Mouse (Mus musculus): Measurements from ENCODE around the gene Cyb5r1. TPM values are rescaled to one million over a fixed set of nuclear protein-coding genes. Genes with fewer than 3 reads are reported as not detected.

The Cyb5r1 gene
- polyA plus RNA-seq (2015; fragmentation: Nextera tagmentation; extraction: Ambion mirVana): 19.4 and 21.7 TPM in 2 replicates

DNA sequence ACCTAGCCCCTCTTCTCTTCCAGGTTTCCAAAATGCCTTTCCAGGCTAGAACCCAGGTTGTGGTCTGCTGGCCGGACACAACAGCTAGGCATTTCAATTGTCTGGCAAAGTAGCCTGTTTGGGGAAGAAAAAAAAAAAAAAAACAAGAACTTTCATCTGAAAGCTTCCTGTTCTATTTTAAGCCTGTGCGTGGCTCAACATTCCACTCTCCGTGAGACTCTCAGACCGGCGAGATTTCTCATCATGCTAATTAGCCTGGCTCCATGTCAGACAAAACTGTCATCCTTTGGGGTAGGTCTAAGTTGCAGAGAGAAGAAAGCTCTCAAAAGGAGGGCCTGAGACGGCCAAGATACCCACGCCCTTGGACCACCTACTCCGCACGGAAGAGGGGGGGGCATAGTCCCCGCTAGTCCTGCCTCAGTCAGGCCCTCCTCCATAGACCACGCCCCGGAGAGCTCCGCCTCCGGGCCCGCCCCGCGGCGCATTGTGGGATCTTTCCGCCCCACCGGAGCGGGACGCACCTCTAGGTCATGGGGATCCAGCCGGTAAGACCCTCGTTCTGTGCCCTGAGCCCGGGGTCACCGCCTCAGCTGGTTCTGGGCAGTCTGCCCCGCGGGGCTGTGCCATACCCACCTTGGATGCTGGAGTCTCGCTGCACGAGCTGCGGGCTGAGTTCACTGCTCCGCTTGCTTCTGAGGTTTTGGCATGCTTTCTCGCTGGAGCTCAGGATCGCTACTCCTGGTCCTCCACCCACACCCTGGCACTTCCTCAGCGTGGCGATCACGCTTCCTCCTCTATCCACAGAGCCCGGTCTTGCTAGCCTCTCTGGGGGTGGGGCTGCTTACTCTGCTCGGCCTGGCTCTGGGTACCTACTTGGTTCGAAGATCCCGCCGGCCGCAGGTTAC lies at the start of gene Cyb5r1:
Cyb5r1 (plus strand) TSS at position 51 of the 905 bp plus-strand sequence.
- Histone ChIP-seq H3K36me3 (peaks cover 9% of the 10 kb centered on the region; the same call in 1 of the 2 replicates), H3K27ac (replicated peaks) (no peak within 1 kb of the TSS), H3K27me3 (no peaks in the 10 kb centered on the region), H3K4me1 (peaks cover 7% of the 10 kb centered on the region), H3K4me2 (replicated peaks) (peak within 1 kb of the TSS; percentile 83), H3K4me3 (peak within 1 kb of the TSS; percentile 77), H3K9ac (replicated peaks) (peak within 1 kb of the TSS; percentile 66), H3K9me3 (no peaks in the 10 kb centered on the region)
- ATAC-seq (replicated peaks): peak; percentile 98
- under 1% methylated on average over 43 of the region's 43 CpGs for WGBS

DNA sequence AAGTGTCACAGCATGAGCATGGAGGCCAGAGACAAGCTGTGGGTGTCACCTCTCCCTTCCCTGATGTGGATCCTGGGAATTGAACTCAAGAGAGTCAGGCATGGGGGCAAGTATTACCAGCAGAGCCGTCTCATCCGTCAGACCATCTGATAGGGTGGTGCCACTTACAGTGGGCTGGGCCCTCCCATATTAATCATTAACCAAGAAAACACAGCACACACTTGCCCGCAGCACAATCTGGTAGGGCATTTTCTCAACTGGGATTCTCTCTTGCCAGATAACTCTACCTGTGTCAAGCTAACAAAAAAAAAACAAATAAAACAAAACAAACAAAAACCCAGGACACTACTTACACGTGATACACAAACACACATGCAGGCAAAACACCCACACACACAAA lies 47.9 kb upstream of the Cyb5r1 start:
- Histone ChIP-seq H3K9ac (replicated peaks) (no peak overlapping the region), H3K36me3 (peaks cover 69% of the 10 kb centered on the region), H3K9me3 (no peaks in the 10 kb centered on the region), H3K4me1 (peaks cover 22% of the 10 kb centered on the region), H3K27ac (replicated peaks) (no peak overlapping the region), H3K4me3 (no peak overlapping the region), H3K4me2 (replicated peaks) (no peak overlapping the region), H3K27me3 (no peaks in the 10 kb centered on the region)
- WGBS: 90% methylated on average over 4 of the region's 4 CpGs
- ATAC-seq (replicated peaks): no peak

DNA sequence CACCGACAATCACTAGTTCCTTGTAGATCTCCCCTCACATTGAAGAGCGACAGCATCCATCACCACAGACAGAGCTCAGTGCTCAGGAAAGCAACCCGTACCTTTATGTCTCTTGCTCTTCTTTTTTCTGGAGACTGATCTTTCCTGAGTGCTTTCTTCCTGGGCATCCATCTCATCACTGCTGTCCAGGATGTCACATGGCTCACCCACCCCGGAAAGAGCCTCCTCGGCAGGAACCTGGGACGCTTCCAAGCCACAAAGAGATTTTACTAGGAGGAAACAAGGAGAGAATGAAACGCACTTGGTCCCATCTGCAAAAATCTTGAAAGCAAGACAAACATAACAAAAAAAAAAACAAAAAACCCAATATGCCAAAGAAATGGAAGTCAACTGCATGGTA lies 44.7 kb upstream of the Cyb5r1 start:
- H3K4me1 ChIP-seq: peaks cover 24% of the 10 kb centered on the region
- H3K4me3 ChIP-seq: peak overlapping the region; percentile 62
- peak overlapping the region; percentile 86 for H3K4me2 ChIP-seq (replicated peaks)
- no peak for ATAC-seq (replicated peaks)
- H3K9me3 ChIP-seq: no peaks in the 10 kb centered on the region
- H3K36me3 ChIP-seq: peaks cover 38% of the 10 kb centered on the region
- WGBS: 81% methylated on average over 7 of the region's 7 CpGs
- H3K27ac ChIP-seq (replicated peaks): no peak overlapping the region
- H3K9ac ChIP-seq (replicated peaks): peak overlapping the region; percentile 93
- no peaks in the 10 kb centered on the region for H3K27me3 ChIP-seq

DNA sequence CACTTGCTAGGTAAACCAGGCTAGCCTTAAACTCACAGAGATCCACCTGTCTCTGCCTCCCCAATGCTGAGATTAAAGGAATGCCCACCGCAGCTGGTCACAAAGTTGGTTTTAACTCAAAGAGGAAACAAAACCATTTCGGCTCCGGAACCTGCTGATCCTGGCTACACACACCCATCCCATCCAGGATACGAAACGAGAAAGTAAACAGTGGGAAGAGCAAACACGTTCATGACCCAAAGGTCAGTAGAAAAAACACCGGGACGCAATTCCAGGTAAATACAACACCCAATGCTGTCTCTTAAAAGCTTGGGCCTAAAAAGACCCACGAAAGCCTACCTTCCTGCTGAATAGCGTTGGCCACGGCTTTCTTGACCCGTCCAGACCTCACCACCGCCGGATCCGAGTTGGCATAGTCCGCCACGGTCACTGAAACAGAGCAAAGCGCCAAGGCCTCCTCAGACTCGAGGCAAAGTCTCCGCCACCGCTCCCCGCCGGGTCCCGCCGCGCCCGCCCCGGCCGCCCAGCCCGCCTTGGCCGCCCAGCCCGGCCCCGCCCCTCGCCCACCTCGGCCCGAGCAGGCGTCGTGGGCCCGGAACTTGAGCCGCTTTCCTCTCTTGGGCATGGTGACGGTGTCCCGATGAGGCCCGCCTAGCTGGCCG lies 44.0 kb upstream of the Cyb5r1 start:
- Histone ChIP-seq H3K9me3 (no peaks in the 10 kb centered on the region), H3K36me3 (peaks cover 31% of the 10 kb centered on the region), H3K4me2 (replicated peaks) (peak overlapping the region; percentile 86), H3K27me3 (no peaks in the 10 kb centered on the region), H3K4me3 (peak overlapping the region; percentile 62), H3K4me1 (peaks cover 24% of the 10 kb centered on the region), H3K27ac (replicated peaks) (peak overlapping the region; percentile 67), H3K9ac (replicated peaks) (peak overlapping the region; percentile 93)
- WGBS: 2% methylated on average over 43 of the region's 44 CpGs
- ATAC-seq (replicated peaks): no peak; the same call in 1 of the 2 replicates

DNA sequence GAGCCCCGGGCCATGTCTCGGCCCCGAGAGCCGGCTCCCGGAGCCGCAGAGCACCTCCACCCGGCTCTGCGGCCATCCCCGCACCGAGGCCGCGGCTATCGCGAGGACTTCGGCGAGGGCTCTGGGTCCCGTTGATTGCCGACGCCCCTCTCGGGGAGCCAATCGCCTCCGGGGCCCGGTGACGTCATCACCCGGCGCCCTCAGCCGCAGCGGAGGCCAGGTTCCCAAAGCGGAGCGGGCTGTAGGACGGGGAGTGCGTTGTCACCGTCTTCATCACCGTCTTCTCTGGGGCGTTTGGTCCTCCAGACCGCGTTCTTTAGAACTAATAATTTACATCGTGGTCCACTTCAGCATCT lies 43.5 kb upstream of the Cyb5r1 start, which contains the start of gene Tmem183a:
Tmem183a (minus strand) TSS at position 123 of the 356 bp plus-strand sequence.
- Histone ChIP-seq H3K36me3 (peaks cover 30% of the 10 kb centered on the region), H3K4me3 (peak within 1 kb of the TSS; percentile 62), H3K4me1 (peaks cover 24% of the 10 kb centered on the region), H3K27me3 (no peaks in the 10 kb centered on the region), H3K27ac (replicated peaks) (peak within 1 kb of the TSS; percentile 67), H3K4me2 (replicated peaks) (peak within 1 kb of the TSS; percentile 86), H3K9me3 (no peaks in the 10 kb centered on the region), H3K9ac (replicated peaks) (peak within 1 kb of the TSS; percentile 93)
- WGBS: under 1% methylated on average over 37 of the region's 38 CpGs
- ATAC-seq (replicated peaks): peak; percentile 98

DNA sequence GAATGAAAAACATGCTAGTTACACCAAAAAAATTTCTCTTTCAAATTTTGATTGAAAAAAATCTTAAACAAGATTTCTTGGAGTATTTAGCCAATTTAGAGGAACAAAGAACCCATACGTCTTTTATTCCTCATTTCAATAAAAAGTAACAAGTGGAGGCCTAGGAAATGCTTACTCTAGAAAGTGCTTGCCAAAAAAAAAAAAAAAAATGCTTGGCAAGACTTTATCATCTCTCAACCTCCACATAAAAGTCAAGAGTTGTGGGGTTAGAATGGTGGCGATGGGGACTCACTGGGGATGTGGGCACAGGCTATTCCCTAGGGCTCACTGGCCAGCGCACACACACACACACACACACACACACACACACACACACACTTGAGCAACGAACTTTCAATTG lies 42.2 kb upstream of the Cyb5r1 start:
- Histone ChIP-seq H3K4me1 (peaks cover 24% of the 10 kb centered on the region), H3K9me3 (no peaks in the 10 kb centered on the region), H3K27ac (replicated peaks) (no peak overlapping the region), H3K27me3 (no peaks in the 10 kb centered on the region), H3K9ac (replicated peaks) (no peak overlapping the region), H3K36me3 (peaks cover 20% of the 10 kb centered on the region), H3K4me2 (replicated peaks) (no peak overlapping the region), H3K4me3 (no peak overlapping the region)
- ATAC-seq (replicated peaks): no peak
- WGBS: 77% methylated on average over 4 of the region's 4 CpGs

DNA sequence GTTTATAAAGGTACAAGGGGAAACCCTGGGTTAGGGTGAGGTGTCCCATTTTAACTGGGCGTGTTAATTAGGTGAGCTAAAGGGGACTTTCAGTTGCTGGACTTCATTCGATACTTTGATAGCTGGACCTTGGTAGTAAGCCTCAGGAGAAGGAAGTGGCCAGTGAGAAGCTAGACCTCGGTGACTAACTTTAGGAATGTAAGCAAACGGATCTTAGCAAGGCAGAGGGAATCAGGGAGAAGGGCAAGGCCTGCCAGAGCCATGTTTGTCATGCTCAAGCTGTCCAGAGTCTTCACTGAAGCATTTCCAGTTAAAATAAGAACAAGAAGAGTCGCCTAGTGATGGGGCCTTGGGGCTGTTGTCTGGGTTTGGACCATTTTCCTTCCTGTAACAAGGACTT lies 39.9 kb upstream of the Cyb5r1 start:
- Histone ChIP-seq H3K9ac (replicated peaks) (no peak overlapping the region), H3K27ac (replicated peaks) (no peak overlapping the region), H3K4me3 (no peak overlapping the region), H3K4me1 (peaks cover 13% of the 10 kb centered on the region), H3K4me2 (replicated peaks) (no peak overlapping the region), H3K27me3 (no peaks in the 10 kb centered on the region), H3K36me3 (0 out of 2 replicates have a peak, but pooled peaks cover under 1% of the 10 kb centered on the region), H3K9me3 (no peaks in the 10 kb centered on the region)
- 64% methylated on average over 5 of the region's 5 CpGs for WGBS
- ATAC-seq (replicated peaks): no peak

DNA sequence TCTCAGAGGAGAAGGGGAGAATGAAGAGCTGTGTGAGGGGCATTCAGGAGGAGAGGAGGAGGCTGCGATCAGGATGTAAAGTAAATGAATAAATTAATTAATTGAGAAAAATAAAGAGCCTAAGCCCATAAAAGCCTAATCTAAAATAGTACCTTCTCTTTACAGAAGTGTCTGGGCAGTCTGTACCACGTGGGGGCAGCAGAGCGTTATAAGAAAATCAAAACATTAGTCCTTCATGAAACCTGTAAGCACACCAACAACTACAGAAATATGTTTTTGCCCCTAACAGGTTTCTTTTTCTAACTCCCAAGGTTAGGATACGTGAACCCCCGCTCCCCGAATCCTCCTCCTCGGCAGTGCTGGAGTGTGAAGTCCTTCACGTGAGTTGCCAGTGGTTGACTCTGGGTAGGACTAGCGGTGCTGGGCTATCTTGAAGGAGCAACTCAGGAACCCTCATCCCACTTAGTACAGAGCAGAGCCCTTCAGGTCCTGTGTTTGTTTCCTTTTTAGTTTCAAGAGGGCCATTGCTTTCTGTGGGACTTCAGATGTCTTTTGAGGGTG lies 36.5 kb upstream of the Cyb5r1 start:
- no peak overlapping the region for H3K9ac ChIP-seq (replicated peaks)
- no peak overlapping the region for H3K27ac ChIP-seq (replicated peaks)
- H3K4me3 ChIP-seq: no peak overlapping the region
- H3K27me3 ChIP-seq: no peaks in the 10 kb centered on the region
- WGBS: 60% methylated on average over 9 of the region's 9 CpGs
- no peaks in the 10 kb centered on the region for H3K4me1 ChIP-seq
- no peak for ATAC-seq (replicated peaks)
- H3K9me3 ChIP-seq: no peaks in the 10 kb centered on the region
- no peak overlapping the region for H3K4me2 ChIP-seq (replicated peaks)
- H3K36me3 ChIP-seq: no peaks in the 10 kb centered on the region

DNA sequence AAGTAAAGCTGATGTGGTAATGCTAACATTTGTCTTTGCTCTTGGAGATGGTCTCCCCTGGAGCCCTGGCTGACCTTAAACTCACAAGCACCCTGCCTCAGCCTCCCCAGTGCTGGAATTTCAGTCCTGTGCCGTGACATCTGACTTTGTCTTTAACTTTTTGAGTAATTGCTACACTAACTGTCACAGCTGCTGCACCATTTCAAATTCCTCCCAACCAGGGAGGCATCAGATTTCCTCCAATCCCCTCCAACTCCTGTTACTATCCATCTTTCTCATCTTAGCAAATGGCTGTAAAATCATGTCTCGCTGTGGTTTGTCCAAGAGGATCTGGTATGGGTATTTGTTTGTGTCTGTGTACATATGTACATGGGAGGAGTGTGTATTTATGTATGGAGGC lies 31.2 kb upstream of the Cyb5r1 start:
- no peak overlapping the region for H3K27ac ChIP-seq (replicated peaks)
- no peaks in the 10 kb centered on the region for H3K36me3 ChIP-seq
- H3K9me3 ChIP-seq: no peaks in the 10 kb centered on the region
- 75% methylated on average over 2 of the region's 2 CpGs for WGBS
- H3K9ac ChIP-seq (replicated peaks): no peak overlapping the region
- no peak overlapping the region for H3K4me3 ChIP-seq
- H3K4me2 ChIP-seq (replicated peaks): no peak overlapping the region
- no peaks in the 10 kb centered on the region for H3K27me3 ChIP-seq
- ATAC-seq (replicated peaks): no peak
- H3K4me1 ChIP-seq: no peaks in the 10 kb centered on the region

DNA sequence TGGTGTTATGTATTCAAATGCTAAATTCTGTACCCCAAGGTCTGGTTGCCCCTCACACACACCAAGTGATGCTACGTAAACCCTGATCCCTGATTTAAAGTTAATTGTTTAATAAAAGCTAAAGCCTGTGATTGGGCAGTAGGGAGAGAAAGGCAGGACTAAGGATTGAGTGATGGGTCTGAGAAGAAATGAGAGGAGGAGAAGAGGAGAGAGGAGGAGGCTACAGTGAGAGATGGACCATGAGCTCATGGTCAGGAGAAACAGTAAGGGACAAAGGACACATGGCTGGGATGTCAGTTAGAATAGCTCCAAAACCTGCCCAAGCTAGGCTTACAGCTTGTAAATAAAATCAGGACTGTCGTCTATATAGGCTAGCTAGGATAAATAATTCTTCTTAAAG lies 24.3 kb upstream of the Cyb5r1 start:
- Histone ChIP-seq H3K27me3 (no peaks in the 10 kb centered on the region), H3K4me2 (replicated peaks) (no peak overlapping the region), H3K4me1 (no peaks in the 10 kb centered on the region), H3K4me3 (no peak overlapping the region), H3K9ac (replicated peaks) (no peak overlapping the region), H3K9me3 (no peaks in the 10 kb centered on the region), H3K27ac (replicated peaks) (no peak overlapping the region), H3K36me3 (no peaks in the 10 kb centered on the region)
- WGBS: 77% methylated on average over 2 of the region's 2 CpGs
- no peak for ATAC-seq (replicated peaks)

DNA sequence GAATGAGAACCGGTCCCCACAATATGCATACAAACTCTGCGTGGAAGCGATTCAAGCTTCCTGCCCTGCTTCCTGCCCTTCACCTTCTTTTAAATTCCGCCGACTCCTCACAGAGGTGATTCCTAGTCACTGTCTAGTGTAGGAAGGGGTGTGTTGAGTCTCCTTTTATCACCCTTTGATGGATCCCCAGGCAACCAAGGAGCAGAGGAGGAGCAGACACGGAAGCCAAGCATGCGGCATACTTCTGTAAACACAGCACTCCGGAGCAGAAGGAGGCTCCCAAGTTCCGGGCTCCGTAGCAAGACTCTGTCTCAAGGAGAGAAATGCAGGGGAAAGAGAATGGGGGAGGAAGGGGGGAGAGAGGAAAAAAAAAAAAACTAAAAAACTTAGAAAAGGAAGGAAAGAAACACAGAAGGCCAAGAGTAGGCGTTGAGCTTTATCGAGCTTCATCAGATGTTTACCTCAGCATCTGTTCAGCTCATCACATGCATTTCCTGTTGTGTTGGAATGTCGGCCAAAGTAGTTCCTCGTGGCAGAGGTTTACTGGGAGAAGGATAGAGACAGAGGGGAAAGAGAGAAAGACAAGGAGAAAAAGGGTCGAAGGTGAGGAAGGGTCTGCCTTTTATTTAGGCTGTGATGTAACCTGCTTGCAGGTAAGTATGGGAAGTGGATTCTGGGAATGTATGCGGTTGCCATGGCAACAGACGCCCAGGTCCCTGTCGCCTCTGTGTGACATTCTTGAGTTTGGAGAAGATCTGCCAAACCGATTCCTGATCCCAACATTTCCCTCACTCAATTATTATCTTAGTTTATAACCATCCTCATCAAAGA lies 23.3 kb upstream of the Cyb5r1 start:
- H3K4me1 ChIP-seq: no peaks in the 10 kb centered on the region
- no peak overlapping the region for H3K27ac ChIP-seq (replicated peaks)
- H3K9ac ChIP-seq (replicated peaks): no peak overlapping the region
- H3K9me3 ChIP-seq: no peaks in the 10 kb centered on the region
- H3K4me3 ChIP-seq: peak overlapping the region; percentile 20
- H3K4me2 ChIP-seq (replicated peaks): peak overlapping the region; percentile 25
- WGBS: 14% methylated on average over 19 of the region's 19 CpGs
- H3K27me3 ChIP-seq: no peaks in the 10 kb centered on the region
- no peaks in the 10 kb centered on the region for H3K36me3 ChIP-seq
- no peak for ATAC-seq (replicated peaks)
